Mouse (Mus musculus) G1E-ER4 (cell line): Measurements from ENCODE around the gene Trpc5os. TPM values are rescaled to one million over a fixed set of nuclear protein-coding genes. Genes with fewer than 3 reads are reported as not detected.

Source experiments
- GATA1 ChIP-seq: IDR thresholded peaks from one replicate; pipeline ENCODE4 v1.8.0; 2012; ENCODE audit warnings: low read length, inconsistent platforms
- polyA plus RNA-seq: library from polyadenylated mRNA; stranded (reverse); fragments of >175 nt; gene quantifications from 2 replicates; pipeline ENCODE4 v1.2.3, GENCODE M21; 2012

Gene Trpc5os
- polyA plus RNA-seq = 0.02 TPM in 1 of 2 replicates, not detected in the other

DNA sequence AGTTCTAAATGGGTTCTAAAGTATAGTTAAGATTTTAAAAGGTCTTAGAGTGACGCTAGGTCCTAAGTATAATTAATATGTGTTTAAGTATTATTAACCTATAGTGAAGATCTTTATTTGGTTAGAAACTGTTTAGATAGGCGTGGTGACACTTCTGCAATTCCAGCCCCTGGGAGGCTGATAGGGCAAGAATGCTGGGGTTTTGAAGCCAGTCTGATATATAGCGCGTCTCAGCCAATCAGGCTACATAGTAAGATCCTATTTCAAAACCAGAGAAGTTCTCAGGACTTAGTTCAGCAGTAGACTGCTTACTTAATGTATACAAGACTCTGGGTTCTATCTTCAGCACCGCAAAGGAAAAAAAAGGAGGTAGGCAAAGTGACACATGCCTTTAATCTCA lies at the start of gene Trpc5os:
TSS of gene Trpc5os (plus strand) at position 301 of the 400 bp plus-strand sequence.
- no peak for TF ChIP-seq GATA1

GRCm38 (mm10) chrX:144408036-144408435 lies 48.3 kb upstream of the Trpc5os start:
- no peak for TF ChIP-seq GATA1

GRCm38 (mm10) chrX:144420259-144420658 lies 36.1 kb upstream of the Trpc5os start:
- no peak for TF ChIP-seq GATA1

- TF ChIP-seq GATA1 = no peak
These were observed 35.3 kb upstream of the Trpc5os start for GRCm38 (mm10) chrX:144421091-144421490.

DNA sequence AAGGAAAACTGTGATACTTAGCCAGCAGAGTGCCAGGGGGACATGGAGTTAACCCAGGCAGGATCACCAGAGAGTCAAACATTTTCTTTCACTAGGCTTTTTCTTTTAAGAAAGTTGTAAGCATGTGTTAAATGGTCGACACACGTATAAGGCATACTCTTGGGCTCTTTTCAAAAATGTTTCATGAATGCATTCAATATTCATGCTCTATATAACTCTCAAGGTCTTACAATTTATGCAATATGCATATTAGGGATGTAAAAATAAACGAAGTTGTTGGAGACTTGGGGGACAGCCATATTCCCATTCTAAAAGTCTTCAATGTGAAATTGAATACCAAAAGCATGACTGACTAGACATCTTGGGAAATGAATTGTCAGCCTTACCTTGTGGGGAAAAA lies 32.5 kb upstream of the Trpc5os start:
- TF ChIP-seq GATA1 = no peak

DNA sequence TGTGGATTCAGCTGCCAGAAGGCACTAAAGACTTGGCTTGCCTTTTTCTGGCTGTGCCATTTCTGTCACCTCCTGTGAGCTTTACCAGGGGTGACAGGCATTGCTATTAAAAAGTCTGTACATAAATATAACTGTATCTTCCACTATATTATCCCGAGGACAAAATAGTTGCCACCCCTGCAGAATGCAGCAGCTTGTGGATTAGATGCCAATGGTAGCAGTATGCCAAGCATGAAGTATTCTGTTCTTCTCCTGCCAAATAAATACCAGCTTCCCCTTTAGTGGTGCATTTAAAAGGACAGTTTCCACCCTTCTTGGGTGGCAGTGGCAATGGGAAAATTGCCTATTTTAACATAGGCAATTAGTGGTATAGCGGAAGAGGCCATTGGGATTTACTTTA lies 8.0 kb downstream of the Trpc5os start:
- no peak for TF ChIP-seq GATA1

GRCm38 (mm10) chrX:144491394-144491793 lies 35.0 kb downstream of the Trpc5os start:
- no peak for TF ChIP-seq GATA1

GRCm38 (mm10) chrX:144523239-144523638 lies 66.9 kb downstream of the Trpc5os start:
- TF ChIP-seq GATA1 = no peak

- TF ChIP-seq GATA1 = no peak
These were observed 69.7 kb downstream of the Trpc5os start for GRCm38 (mm10) chrX:144526042-144526441.

Other genes with a start within 250 kb of the Trpc5os start
- 2.1 and 11.3 TPM in 2 replicates for gene Alg13, start 138.8 kb upstream of the Trpc5os start, polyA plus RNA-seq
- gene Trpc5, start 231.6 kb downstream of the Trpc5os start, polyA plus RNA-seq = not detected in 2 replicates
- gene Rtl4, start 232.3 kb downstream of the Trpc5os start, polyA plus RNA-seq = not detected in 2 replicates